Mouse (Mus musculus) T-helper 1 cell (primary cell): ENCODE results near the gene 4930519G04Rik.
"Not testable (repeated sequence)": the region's sequence is repeated elsewhere in the genome, so short reads cannot be mapped to it uniquely, and the experiment has no call there.

Experiments used
- in situ Hi-C: fragments of 300-600 bp; cut with MboI, MseI; formaldehyde crosslinking; loops from one replicate; pipeline ENCODE4 v1.15.1; 2025; ENCODE audit warnings: high pct_unique_total_duplicates

Gene 4930519G04Rik

DNA sequence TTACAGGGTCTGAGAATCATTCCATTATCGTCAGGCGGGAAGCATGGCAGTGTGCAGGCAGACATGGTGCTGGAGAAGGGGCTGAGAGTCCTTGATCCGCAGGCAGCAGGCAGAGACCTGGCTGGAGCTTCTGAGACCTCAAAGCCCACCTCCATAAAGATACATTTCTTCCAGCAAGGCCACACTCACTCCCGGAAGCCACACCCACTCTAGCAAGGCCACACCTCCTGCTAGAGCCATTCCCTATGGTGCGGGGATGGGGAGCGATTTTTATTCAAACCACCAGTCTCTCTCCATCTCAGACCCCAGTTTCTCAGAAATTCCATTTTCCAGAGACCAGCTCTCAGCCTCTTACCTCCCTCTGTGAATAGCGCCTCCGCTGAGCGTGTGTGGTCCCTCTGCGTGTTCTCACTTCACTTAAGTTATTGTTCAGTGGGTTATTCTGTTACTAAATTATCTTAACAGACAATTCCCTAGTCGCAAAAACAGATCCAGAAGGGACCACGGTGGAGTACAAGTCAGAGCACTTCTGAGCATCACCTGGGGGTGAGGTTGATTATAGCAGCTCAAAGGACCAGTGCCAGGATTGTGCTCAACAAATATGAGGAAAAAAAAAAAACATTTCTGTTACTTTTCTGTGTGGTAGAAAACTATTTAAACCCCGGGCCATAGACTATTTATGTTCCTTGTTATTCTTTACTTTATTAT lies 55.3 kb downstream of the 4930519G04Rik start:
- in situ Hi-C loops = no loop called here

DNA sequence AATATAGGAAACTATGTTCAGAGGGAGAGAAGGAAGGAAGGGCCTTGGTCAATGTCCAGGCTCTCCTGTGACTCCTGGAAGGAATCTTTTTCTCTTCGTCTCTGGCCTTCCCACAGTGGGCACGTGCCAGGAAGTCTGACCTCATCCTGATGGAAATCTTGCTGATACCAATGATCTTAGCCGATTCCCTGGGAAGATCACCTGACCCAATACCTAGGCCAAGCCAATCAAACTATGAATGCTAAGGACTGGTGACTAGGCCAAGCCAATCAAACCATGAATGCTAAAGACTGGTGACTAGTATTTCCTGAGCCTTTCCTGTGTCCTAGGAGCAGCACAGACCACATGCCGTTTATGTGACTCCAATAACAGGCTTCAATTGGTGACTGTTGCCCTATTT lies 60.2 kb downstream of the 4930519G04Rik start:
- in situ Hi-C loops = no loop called here

DNA sequence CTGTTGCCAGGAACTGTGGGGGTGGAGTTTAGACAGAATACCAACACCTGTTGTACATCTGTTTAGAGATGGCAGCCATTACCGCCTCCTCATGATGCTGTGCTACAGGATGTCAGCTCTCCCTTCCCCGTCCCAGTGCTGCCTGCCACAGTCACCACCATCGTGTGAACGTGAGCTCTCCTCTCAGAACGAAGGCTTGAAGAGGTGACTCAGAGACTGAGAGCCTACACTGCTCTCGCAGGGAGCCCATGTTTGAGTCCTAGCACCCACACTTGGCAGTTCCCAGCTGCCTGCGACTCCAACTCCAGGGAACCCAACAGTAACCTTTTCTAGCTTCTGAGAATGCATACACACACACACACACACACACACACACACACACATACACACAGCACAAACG lies 61.4 kb downstream of the 4930519G04Rik start:
- in situ Hi-C loops = no loop called here

DNA sequence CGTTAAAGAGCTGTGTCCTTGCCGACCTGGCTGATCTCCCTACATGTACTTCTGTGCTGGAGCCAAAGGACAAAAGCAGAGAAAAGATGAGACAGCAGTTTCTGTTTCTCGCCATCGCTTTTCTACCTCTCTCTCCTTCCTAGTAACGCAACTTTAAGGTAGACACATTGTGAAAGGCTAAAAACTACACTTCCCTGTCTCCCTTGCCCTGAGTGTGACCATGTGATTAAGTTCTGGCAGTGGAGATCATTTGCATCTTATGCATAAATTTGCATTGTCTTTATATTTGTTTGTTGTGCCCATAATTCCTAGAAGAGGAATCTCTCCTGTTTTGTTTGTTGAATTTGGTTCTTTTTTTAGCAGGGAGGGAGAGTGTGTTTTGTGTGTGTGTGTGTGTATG lies 62.4 kb downstream of the 4930519G04Rik start:
- in situ Hi-C loops = no loop called here

DNA sequence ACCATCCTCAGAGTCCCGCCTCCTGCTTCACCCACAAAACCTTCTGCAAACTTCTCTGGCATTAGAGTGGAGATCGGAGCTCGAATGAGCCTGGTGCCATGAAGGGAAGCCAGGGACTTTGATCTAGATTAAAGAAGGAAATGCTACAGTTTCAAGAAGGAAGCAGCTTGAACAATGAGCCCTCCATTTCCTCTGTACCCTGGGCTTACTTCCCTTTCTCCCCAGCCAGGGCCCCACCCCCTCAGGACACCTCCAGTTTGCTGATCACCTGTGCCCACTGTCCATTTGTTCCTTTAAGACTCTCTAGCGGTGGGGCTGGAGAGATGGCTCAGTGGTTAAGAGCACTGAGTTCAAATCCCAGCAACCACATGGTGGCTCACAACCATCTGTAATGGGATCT lies 63.3 kb downstream of the 4930519G04Rik start:
- in situ Hi-C loops = no loop called here

DNA sequence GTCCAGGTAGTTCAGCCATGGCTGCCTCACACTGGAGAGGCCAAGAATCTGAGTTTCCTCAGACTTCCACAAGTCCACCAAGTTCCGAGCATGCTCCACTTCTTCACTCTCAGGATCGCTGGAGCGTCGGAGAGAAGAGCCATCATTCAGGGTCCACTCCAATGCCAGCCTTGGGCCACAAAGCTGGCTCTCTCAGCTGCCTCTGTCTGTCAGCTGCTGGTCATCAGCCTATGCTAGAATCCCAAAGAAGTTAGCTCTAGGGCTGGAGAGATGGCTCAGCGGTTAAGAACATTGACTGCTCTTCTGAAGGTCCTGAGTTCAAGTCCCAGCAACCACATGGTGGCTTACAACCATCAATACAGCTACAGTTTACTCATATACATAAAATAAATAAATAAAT lies 63.9 kb downstream of the 4930519G04Rik start:
- in situ Hi-C loops = not testable (repeated sequence)

DNA sequence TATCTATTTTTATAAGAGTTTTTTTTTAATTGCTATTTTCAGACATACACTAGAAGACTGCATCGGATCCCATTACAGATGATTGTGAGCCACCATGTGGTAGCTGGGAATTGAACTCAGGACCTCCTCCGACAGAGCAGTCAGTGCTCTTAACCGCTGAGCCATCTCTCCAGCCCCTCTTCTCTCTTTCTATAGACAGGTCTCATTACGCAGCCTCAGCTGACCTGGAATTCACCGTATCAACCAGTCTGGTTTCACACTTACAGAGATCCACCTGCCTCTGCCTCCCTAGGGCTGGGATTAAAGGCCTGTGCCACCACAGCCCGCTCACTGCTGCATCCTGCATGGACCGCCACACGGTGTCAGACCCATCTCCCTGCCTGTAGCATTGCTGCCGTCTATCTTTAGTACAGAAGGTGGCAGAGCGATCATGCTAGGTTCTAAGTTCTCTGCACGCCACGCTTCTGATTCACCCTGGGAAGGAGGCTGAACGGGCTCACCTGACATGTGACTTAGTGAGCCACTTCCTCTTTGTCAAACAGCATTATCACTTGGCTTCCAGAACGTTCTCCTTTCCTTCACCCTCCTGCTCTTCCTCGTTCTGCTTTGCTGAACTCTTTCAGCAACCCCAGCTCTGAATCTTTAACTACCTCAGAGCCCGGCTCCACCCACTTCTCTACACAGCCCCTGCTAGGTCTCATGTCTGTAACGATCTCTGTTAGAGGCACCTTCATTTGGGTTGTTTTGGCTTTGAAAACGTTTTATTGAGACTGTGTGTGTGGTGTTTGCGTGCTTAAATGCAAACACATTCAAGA lies 68.3 kb downstream of the 4930519G04Rik start:
- in situ Hi-C loops = no loop called here

DNA sequence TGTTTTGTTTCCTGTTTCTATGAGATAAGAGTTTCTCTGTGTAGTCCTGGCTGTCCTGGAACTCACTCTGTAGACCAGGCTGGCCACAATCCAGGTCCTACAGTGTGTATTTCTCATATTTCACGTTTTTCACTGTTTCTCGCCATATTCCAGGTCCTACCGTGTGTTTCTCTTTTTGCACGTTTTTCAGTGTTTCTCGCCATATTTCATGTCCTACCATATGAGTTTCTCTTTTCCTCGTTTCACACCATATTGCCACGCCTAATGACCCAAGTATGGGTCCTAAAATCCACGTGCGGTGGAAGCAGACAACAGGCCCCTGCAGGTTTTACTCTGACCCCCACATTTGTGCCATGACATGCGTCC lies 68.9 kb downstream of the 4930519G04Rik start:
- in situ Hi-C loops = no loop called here

DNA sequence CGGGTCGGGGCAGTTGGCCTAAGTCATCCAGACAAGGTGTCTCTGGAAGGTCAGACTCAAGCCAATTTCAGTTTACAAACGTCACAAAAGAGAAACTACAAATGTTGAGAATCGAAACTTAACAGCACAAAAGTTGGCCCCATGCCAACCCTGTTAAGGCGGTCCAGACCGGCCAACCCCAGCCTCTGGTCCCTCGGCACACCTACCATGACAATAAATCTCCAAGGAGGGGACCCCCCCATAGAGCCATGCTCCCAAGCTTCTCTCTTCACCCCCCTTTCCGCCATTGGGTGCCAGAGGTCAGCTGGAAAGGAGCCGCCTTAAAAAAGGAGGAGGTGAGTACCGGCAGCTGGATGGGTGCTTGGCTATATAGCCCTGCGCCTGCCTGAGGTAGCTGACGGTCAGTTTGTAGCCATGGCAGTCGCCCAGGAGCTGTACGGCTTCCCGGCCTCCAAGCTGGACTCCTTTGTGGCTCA lies 69.6 kb downstream of the 4930519G04Rik start, which contains the start of gene Oasl1:
Gene Oasl1, plus strand, starts transcription at position 243 of the 476 bp plus-strand sequence.
- in situ Hi-C loops = no loop called here

DNA sequence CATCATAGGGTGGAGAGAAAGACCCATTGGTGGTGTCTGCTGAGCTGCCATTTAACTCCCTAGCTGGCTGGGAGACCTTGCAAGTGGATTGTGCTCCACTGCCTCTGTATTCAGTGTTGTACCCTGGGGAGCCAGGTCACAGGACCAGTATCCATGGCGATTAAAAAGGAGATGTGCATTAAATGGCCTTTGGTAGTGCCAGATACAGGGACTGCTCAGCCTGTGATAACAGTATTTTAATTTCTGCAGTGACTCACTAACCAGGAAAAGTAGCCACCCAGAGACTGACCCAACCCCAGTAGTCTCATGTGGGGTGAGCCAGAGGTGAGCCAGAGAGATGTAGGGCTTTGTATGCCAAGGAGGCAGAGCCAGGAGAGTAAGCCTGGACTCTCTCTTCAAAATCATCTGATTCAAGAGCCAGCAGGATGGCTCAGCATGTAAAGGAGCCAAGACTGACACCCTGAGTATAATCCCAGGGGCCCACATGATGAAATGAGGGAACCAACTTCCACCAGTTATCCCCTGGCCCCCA lies 72.8 kb downstream of the 4930519G04Rik start:
- in situ Hi-C loops = no loop called here

DNA sequence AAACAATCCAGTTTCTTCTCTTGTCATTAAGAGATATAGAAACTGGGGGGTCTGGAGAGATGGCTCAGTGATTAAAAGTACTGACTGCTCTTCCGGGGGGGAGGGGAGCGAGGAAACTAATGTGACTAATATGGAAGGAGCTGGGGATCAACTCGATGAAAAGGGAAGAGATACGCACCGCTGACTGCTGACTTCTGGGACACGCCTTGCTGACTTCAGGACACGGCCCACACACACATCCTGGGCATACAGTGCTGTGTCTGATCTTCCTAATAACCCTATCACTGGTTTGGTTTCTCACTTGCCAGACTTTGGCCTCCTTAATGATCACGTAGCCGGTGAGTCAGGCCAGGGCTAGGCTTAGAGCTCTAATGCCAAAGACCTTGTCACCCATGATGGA lies 73.3 kb downstream of the 4930519G04Rik start:
- in situ Hi-C loops = no loop called here

DNA sequence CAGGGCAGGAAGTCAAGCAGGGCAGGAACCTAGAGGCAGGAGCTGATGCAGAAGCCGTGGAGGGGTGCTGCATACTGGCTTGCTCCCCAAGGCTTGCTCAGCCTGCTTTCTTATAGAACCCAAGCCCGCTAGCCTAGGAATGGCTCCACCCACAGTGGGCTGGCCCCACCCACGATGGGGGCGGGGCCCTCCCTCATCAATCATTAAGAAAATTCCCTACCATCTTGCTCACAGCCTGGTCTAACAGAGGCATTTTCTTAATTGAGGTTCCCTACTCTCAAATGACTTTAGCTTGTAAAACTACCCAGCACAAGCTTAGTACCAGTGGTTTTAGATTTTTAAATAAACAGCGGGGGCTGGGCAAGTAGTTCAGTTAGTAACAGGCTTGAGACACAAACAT lies 78.2 kb downstream of the 4930519G04Rik start:
- in situ Hi-C loops = no loop called here

DNA sequence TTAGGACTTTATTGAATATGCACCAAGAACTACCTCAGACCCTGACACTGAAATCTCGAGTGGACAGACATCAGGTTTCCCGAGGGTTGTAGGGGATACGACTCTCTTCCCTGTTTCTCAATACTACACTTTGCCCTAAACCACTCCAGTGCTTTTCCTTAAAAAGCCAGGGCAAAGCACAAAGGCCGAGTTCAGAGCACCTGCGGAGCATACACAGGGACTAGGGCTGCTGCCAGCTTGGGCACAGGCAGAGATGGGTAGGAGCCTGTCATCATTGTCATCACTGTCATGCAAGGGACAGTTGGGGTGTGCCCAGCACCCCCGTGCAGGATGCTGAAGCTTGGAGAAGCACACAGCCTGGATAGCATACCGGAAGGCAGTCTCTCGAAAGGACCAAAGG lies 79.7 kb downstream of the 4930519G04Rik start:
- in situ Hi-C loops = no loop called here
